Mouse (Mus musculus) midbrain, embryonic 16.5 days (tissue): ENCODE results near the gene 4930432K21Rik. TPM values are rescaled to one million over a fixed set of nuclear protein-coding genes. Genes with fewer than 3 reads are reported as not detected.

Experiments
- ATAC-seq: fragments of 200-750 bp; cut with Nextera tagmentation; 2 replicates; pipeline ENCODE4 v1.8.0; 2017; ENCODE audit warnings: moderate TSS enrichment
- H3K27ac ChIP-seq: fragments of 300-500 bp; sonication (generic); 2 replicates; pipeline ENCODE4 v1.5.1; 2014; ENCODE audit warnings: mild to moderate bottlenecking, low read length, mixed read lengths
- H3K27me3 ChIP-seq: fragments of 300-500 bp; sonication (generic); 2 replicates; pipeline ENCODE4 v1.6.1; 2014; ENCODE audit warnings: low read depth, low read length, mixed read lengths; ENCODE audit not compliant: control insufficient read depth, insufficient read depth
- H3K36me3 ChIP-seq: fragments of 300-500 bp; sonication (generic); 2 replicates; pipeline ENCODE4 v1.6.1; 2014; ENCODE audit warnings: mild to moderate bottlenecking, low read length, moderate library complexity, mixed read lengths; ENCODE audit not compliant: control insufficient read depth, insufficient read depth
- H3K4me1 ChIP-seq: fragments of 300-500 bp; sonication (generic); 2 replicates; pipeline ENCODE4 v1.6.1; 2014; ENCODE audit warnings: mild to moderate bottlenecking, low read length, mixed read lengths; ENCODE audit not compliant: control insufficient read depth, insufficient read depth
- H3K4me2 ChIP-seq: fragments of 300-500 bp; sonication (generic); 2 replicates; pipeline ENCODE4 v1.6.1; 2014; ENCODE audit warnings: mild to moderate bottlenecking, low read length, mixed read lengths
- H3K4me3 ChIP-seq: fragments of 300-500 bp; sonication (generic); 2 replicates; pipeline ENCODE4 v1.5.1; 2014; ENCODE audit warnings: low read depth, mild to moderate bottlenecking, low read length, moderate library complexity, mixed read lengths
- H3K9ac ChIP-seq: fragments of 300-500 bp; sonication (generic); 2 replicates; pipeline ENCODE4 v1.6.1; 2014; ENCODE audit warnings: low read depth, low read length, mixed read lengths
- H3K9me3 ChIP-seq: fragments of 300-500 bp; sonication (generic); replicated peaks from 2 replicates; pipeline ENCODE4 v1.6.1; 2014; ENCODE audit warnings: mild to moderate bottlenecking, low read length, mixed read lengths; ENCODE audit not compliant: control insufficient read depth, poor library complexity, severe bottlenecking
- WGBS: fragments of 180-500 bp; shearing (Covaris S2); extraction: QIAGEN DNeasy Blood & Tissue Kit; methylation state at CpG from one replicate; pipeline ENCODE4 v1.1.7; 2014; 5-methylcytosine and 5-hydroxymethylcytosine counted together
- polyA plus RNA-seq: library from polyadenylated mRNA; unstranded; fragments of >200 nt; fragmentation: Nextera tagmentation; extraction: Ambion mirVana; gene quantifications from 2 replicates; pipeline ENCODE4 v1.2.1, GENCODE M21; 2015

Gene 4930432K21Rik
- polyA plus RNA-seq, 1 experiment from 2014 or later = 2.5 TPM

GRCm38 (mm10) chr8:84184085-84185043 lies 36.5 kb downstream of the 4930432K21Rik start:
- Histone ChIP-seq H3K4me3 (peak overlapping the region; percentile 77), H3K27me3 (0 out of 2 replicates have a peak, but pooled peaks cover 3% of the 10 kb centered on the region), H3K9ac (peak overlapping the region; percentile 99), H3K4me2 (peak overlapping the region; percentile 83), H3K27ac (peak overlapping the region; percentile 97), H3K4me1 (peaks cover 45% of the 10 kb centered on the region), H3K36me3 (no peaks in the 10 kb centered on the region), H3K9me3 (no peaks in the 10 kb centered on the region)
- WGBS = 19% methylated on average over 21 of the region's 21 CpGs
- peak; percentile 24; the same call in 1 of the 2 replicates for ATAC-seq

DNA sequence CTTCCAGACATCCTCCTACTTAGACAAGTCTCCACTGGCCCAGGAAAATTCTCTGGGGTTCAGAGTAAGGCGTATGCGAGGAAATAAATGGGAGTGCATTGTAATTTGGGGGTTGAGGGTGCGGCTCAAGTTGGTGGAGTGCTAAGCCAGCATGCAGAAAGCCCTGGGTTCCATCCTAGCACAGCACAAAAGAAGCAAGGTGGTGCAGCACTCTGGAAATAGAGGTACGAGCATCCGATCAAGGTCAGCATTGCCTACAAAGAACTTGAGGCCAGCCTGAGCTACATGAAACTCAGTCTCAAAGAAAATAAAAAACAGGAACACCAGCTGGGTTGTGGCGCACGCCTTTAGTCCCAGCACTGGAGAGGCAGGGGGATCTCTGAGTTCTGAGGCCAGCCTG lies 37.3 kb downstream of the 4930432K21Rik start, which contains the start of gene Nanos3:
TSS of gene Nanos3 (minus strand) at position 101 of the 400 bp plus-strand sequence.
- Histone ChIP-seq H3K27me3 (0 out of 2 replicates have a peak, but pooled peaks cover 3% of the 10 kb centered on the region), H3K4me2 (peak within 1 kb of the TSS; percentile 83), H3K9me3 (no peaks in the 10 kb centered on the region), H3K4me1 (peaks cover 37% of the 10 kb centered on the region), H3K9ac (peak within 1 kb of the TSS; percentile 99), H3K4me3 (peak within 1 kb of the TSS; percentile 77), H3K36me3 (no peaks in the 10 kb centered on the region), H3K27ac (peak within 1 kb of the TSS; percentile 97)
- 92% methylated on average over 7 of the region's 7 CpGs for WGBS
- ATAC-seq = no peak

DNA sequence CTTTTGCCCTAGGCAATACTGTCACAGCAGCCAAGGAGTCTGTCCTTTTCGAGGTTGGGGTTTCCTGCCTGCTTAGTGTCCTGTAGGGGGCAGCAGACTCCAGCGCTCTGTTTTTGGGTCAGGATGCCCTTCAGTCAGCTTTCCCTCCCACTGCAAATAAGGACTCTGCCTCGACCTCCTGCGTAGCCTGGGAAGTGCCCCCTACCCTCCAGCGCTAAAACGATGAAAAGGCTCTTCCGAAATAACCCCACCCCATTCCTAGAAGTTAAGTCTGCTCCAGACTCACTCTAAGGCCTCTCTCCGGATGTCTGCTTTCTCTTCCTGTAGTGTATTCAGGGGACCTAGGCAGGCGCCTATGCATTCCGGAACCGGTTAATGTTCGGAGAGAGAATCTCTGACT lies 38.7 kb downstream of the 4930432K21Rik start:
- WGBS = 1% methylated on average over 12 of the region's 12 CpGs
- 0 out of 2 replicates have a peak overlapping the region, but pooled peaks have one; percentile 5 for H3K9ac ChIP-seq
- H3K4me1 ChIP-seq = peaks cover 23% of the 10 kb centered on the region
- H3K4me2 ChIP-seq = peak overlapping the region; percentile 54
- no peaks in the 10 kb centered on the region for H3K36me3 ChIP-seq
- no peak for ATAC-seq
- peak overlapping the region; percentile 23; the same call in 1 of the 2 replicates for H3K4me3 ChIP-seq
- H3K27me3 ChIP-seq = 0 out of 2 replicates have a peak, but pooled peaks cover 3% of the 10 kb centered on the region
- H3K27ac ChIP-seq = no peak overlapping the region
- no peaks in the 10 kb centered on the region for H3K9me3 ChIP-seq

DNA sequence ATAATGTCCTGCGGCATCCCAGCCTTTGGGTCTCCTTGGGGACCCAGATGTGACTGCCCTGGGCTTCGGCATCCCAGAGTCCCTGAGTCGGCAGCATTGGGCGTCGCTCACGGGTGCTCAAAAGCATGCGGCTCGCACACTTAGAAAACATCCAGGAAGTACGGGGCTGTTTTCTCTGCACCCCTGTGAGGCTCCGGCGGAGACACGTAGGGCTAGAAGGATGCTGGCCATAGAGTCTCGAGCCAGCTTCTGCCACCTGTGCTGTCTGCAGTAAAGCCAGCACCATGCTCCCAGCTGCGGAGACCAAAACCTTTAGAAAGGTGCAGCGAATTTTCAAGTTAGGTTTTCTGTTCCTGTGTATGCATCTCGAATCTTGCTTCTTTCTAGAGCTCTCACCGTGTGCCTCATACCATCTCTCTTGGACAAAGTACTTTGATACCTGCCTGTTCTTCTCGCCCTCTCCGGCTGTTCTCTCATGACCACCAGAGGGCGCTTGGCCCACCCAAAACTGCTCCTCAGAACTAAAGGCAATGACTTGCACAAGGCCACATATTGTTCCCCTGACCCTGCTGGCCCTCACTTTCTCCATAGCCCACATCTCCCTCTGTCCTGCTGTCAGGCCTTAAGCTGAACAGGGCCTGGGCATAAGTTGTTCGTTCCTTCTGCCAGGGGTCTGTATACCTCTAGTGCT lies 39.4 kb downstream of the 4930432K21Rik start:
- Histone ChIP-seq H3K9me3 (no peaks in the 10 kb centered on the region), H3K4me3 (peak overlapping the region; percentile 23; the same call in 1 of the 2 replicates), H3K9ac (0 out of 2 replicates have a peak overlapping the region, but pooled peaks have one; percentile 5), H3K27me3 (0 out of 2 replicates have a peak, but pooled peaks cover 3% of the 10 kb centered on the region), H3K36me3 (no peaks in the 10 kb centered on the region), H3K4me2 (peak overlapping the region; percentile 54), H3K4me1 (peaks cover 18% of the 10 kb centered on the region), H3K27ac (no peak overlapping the region)
- no peak for ATAC-seq
- 5% methylated on average over 21 of the region's 21 CpGs for WGBS

- no peak overlapping the region for H3K4me2 ChIP-seq
- no peak for ATAC-seq
- H3K36me3 ChIP-seq = no peaks in the 10 kb centered on the region
- H3K9me3 ChIP-seq = no peaks in the 10 kb centered on the region
- no peak overlapping the region for H3K27ac ChIP-seq
- H3K4me1 ChIP-seq = peaks cover 15% of the 10 kb centered on the region
- 89% methylated on average over 10 of the region's 10 CpGs for WGBS
- peaks cover 6% of the 10 kb centered on the region for H3K27me3 ChIP-seq
- H3K4me3 ChIP-seq = no peak overlapping the region
- no peak overlapping the region for H3K9ac ChIP-seq
These were observed 40.8 kb downstream of the 4930432K21Rik start for GRCm38 (mm10) chr8:84188671-84189070.

DNA sequence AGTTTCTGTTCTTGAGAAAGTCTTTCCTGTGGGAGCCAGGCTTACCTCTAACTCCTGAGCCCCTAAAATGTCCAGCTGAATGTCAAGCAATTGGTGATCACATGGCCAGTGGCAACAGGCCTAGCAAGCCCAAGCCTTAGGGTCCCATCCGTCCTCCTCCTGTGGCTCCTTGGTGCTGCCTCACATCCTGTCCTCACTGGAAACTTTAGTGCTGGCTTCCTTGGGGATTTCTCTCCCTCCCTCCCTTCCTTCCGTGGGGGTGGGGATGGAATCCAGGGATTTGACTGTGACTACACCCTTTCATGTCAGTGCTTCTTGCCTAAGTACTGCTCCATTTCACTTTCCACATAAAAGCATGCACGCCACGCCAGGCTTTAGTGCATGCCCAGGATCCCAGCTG lies 41.8 kb downstream of the 4930432K21Rik start:
- no peak overlapping the region for H3K4me3 ChIP-seq
- WGBS = 56% methylated on average over 4 of the region's 4 CpGs

GRCm38 (mm10) chr8:84190191-84190867 lies 42.5 kb downstream of the 4930432K21Rik start:
- no peak overlapping the region for H3K9ac ChIP-seq
- 95% methylated on average over 7 of the region's 7 CpGs for WGBS
- ATAC-seq = no peak

More for the DNA sequence above, 41.8 kb downstream of the 4930432K21Rik start:
- Histone ChIP-seq H3K27ac (no peak overlapping the region), H3K9ac (no peak overlapping the region), H3K4me1 (peaks cover 10% of the 10 kb centered on the region), H3K36me3 (no peaks in the 10 kb centered on the region), H3K9me3 (no peaks in the 10 kb centered on the region), H3K27me3 (peaks cover 6% of the 10 kb centered on the region), H3K4me2 (no peak overlapping the region)
- ATAC-seq = no peak

DNA sequence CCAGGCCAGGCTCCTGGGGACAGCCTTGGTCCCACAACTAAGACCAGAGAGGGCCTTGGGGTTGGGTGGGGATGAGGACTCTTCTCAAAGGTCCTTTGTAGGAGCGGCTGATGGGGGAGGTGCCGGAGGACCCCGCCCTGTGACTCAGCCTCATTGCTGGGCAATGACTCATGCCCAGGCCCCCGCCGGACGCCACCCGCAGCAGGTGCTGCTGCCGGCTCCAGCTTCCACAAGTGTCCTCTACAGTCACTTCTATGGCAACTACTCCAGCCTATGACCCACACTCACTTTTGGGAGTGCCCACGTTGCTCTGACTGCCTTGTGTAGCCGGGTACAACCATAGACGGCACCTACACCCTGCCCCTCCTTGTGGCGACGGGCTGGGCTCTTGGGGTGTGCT lies 44.2 kb downstream of the 4930432K21Rik start:
- no peaks in the 10 kb centered on the region for H3K36me3 ChIP-seq
- ATAC-seq = peak; percentile 46; the same call in 1 of the 2 replicates
- no peak overlapping the region for H3K4me2 ChIP-seq
- H3K9me3 ChIP-seq = no peaks in the 10 kb centered on the region
- 47% methylated on average over 13 of the region's 13 CpGs for WGBS
- peaks cover 2% of the 10 kb centered on the region; the same call in 1 of the 2 replicates for H3K4me1 ChIP-seq
- no peak overlapping the region for H3K9ac ChIP-seq
- H3K27me3 ChIP-seq = peaks cover 6% of the 10 kb centered on the region
- H3K27ac ChIP-seq = peak overlapping the region; percentile 2; the same call in 1 of the 2 replicates
- no peak overlapping the region for H3K4me3 ChIP-seq

More at GRCm38 (mm10) chr8:84190191-84190867, 42.5 kb downstream of the 4930432K21Rik start:
- H3K27ac ChIP-seq = no peak overlapping the region
- H3K27me3 ChIP-seq = peaks cover 6% of the 10 kb centered on the region
- peaks cover 6% of the 10 kb centered on the region; the same call in 1 of the 2 replicates for H3K4me1 ChIP-seq
- H3K4me2 ChIP-seq = no peak overlapping the region
- no peak overlapping the region for H3K4me3 ChIP-seq
- H3K9me3 ChIP-seq = no peaks in the 10 kb centered on the region
- H3K36me3 ChIP-seq = no peaks in the 10 kb centered on the region
